Mouse (Mus musculus): ENCODE measurements around the gene Tfrc. TPM values are rescaled to one million over a fixed set of nuclear protein-coding genes. Genes with fewer than 3 reads are reported as not detected.
A peak's percentile ranks its signal among the peaks of the same experiment; 100 is the strongest.

The Tfrc gene
- polyA plus RNA-seq, 1 experiment from 2014 or later = 50.5 TPM

GRCm38 (mm10) chr16:32594701-32595100 is 14.0 kb upstream of the Tfrc start:
- Histone ChIP-seq H3K27me3 (no peaks in the 10 kb centered on the region), H3K27ac (no peak overlapping the region), H3K4me3 (no peak overlapping the region), H3K9me3 (no peaks in the 10 kb centered on the region), H3K4me1 (peaks cover 5% of the 10 kb centered on the region; the same call in 1 of the 2 replicates), H3K36me3 (no peaks in the 10 kb centered on the region), H3K4me2 (no peak overlapping the region), H3K9ac (no peak overlapping the region)
- ATAC-seq (ENCODE audit: borderline replicate concordance, extremely low read depth, low FRiP score, low TSS enrichment) = no peak
- 74% methylated on average over 5 of the region's 5 CpGs for WGBS

GRCm38 (mm10) chr16:32595142-32595855 is 13.4 kb upstream of the Tfrc start:
- WGBS = 74% methylated on average over 10 of the region's 10 CpGs
- H3K9me3 ChIP-seq = no peaks in the 10 kb centered on the region

GRCm38 (mm10) chr16:32597909-32598381 is 10.8 kb upstream of the Tfrc start:
- Histone ChIP-seq H3K4me3 (no peak overlapping the region), H3K9ac (no peak overlapping the region), H3K4me2 (no peak overlapping the region), H3K9me3 (no peaks in the 10 kb centered on the region), H3K27ac (peak overlapping the region; percentile 11; the same call in 1 of the 2 replicates), H3K36me3 (no peaks in the 10 kb centered on the region), H3K4me1 (peaks cover 5% of the 10 kb centered on the region; the same call in 1 of the 2 replicates), H3K27me3 (no peaks in the 10 kb centered on the region)
- ATAC-seq (ENCODE audit: borderline replicate concordance, extremely low read depth, low FRiP score, low TSS enrichment) = peak; percentile 42; the same call in 1 of the 2 replicates
- 14% methylated on average over 4 of the region's 4 CpGs for WGBS

More at GRCm38 (mm10) chr16:32595142-32595855, 13.4 kb upstream of the Tfrc start:
- Histone ChIP-seq H3K27ac (no peak overlapping the region), H3K4me2 (no peak overlapping the region), H3K4me3 (no peak overlapping the region), H3K4me1 (peaks cover 5% of the 10 kb centered on the region; the same call in 1 of the 2 replicates), H3K36me3 (no peaks in the 10 kb centered on the region), H3K9ac (no peak overlapping the region), H3K27me3 (no peaks in the 10 kb centered on the region)
- no peak for ATAC-seq (ENCODE audit: borderline replicate concordance, extremely low read depth, low FRiP score, low TSS enrichment)

- no peak overlapping the region for H3K27ac ChIP-seq
- H3K4me2 ChIP-seq = no peak overlapping the region
- no peak overlapping the region for H3K4me3 ChIP-seq
- H3K4me1 ChIP-seq = peaks cover 5% of the 10 kb centered on the region; the same call in 1 of the 2 replicates
- WGBS = 80% methylated on average over 1 of the region's 1 CpGs
- no peak overlapping the region for H3K9ac ChIP-seq
- H3K9me3 ChIP-seq = no peaks in the 10 kb centered on the region
- H3K27me3 ChIP-seq = no peaks in the 10 kb centered on the region
- ATAC-seq (ENCODE audit: borderline replicate concordance, extremely low read depth, low FRiP score, low TSS enrichment) = no peak
- H3K36me3 ChIP-seq = no peaks in the 10 kb centered on the region
Observed at GRCm38 (mm10) chr16:32599151-32599550, 9.6 kb upstream of the Tfrc start.

GRCm38 (mm10) chr16:32602193-32602685 is 6.5 kb upstream of the Tfrc start:
- no peaks in the 10 kb centered on the region for H3K36me3 ChIP-seq
- no peak overlapping the region for H3K4me3 ChIP-seq
- H3K9ac ChIP-seq = no peak overlapping the region
- peak overlapping the region; percentile 49 for H3K27ac ChIP-seq
- no peak overlapping the region for H3K4me2 ChIP-seq
- peak; percentile 64 for ATAC-seq (ENCODE audit: borderline replicate concordance, extremely low read depth, low FRiP score, low TSS enrichment)
- no peaks in the 10 kb centered on the region for H3K27me3 ChIP-seq
- WGBS = 59% methylated on average over 3 of the region's 3 CpGs
- H3K9me3 ChIP-seq = no peaks in the 10 kb centered on the region
- H3K4me1 ChIP-seq = peaks cover 5% of the 10 kb centered on the region; the same call in 1 of the 2 replicates

- Histone ChIP-seq H3K9ac (no peak overlapping the region), H3K4me1 (peaks cover 10% of the 10 kb centered on the region; the same call in 1 of the 2 replicates), H3K4me2 (peak overlapping the region; percentile 90), H3K4me3 (no peak overlapping the region), H3K27ac (peak overlapping the region; percentile 58), H3K36me3 (no peaks in the 10 kb centered on the region), H3K9me3 (no peaks in the 10 kb centered on the region), H3K27me3 (no peaks in the 10 kb centered on the region)
- WGBS = 53% methylated on average over 7 of the region's 7 CpGs
- no peak for ATAC-seq (ENCODE audit: borderline replicate concordance, extremely low read depth, low FRiP score, low TSS enrichment)
Observed at GRCm38 (mm10) chr16:32607562-32608343, 967 bp upstream of the Tfrc start.

GRCm38 (mm10) chr16:32608344-32608711 is 392 bp upstream of the Tfrc start:
- no peaks in the 10 kb centered on the region for H3K27me3 ChIP-seq
- no peaks in the 10 kb centered on the region for H3K36me3 ChIP-seq
- no peaks in the 10 kb centered on the region for H3K9me3 ChIP-seq
- H3K4me1 ChIP-seq = peaks cover 10% of the 10 kb centered on the region; the same call in 1 of the 2 replicates
- WGBS = 5% methylated on average over 8 of the region's 8 CpGs
- peak overlapping the region; percentile 90 for H3K4me2 ChIP-seq
- peak overlapping the region; percentile 27; the same call in 1 of the 2 replicates for H3K9ac ChIP-seq
- peak overlapping the region; percentile 58 for H3K27ac ChIP-seq
- no peak for ATAC-seq (ENCODE audit: borderline replicate concordance, extremely low read depth, low FRiP score, low TSS enrichment)
- H3K4me3 ChIP-seq = peak overlapping the region; percentile 69

GRCm38 (mm10) chr16:32609401-32609779 is 670 bp downstream of the Tfrc start:
- WGBS = under 1% methylated on average over 14 of the region's 14 CpGs
- H3K36me3 ChIP-seq = peaks cover under 1% of the 10 kb centered on the region; the same call in 1 of the 2 replicates
- no peak for ATAC-seq (ENCODE audit: borderline replicate concordance, extremely low read depth, low FRiP score, low TSS enrichment)
- H3K27me3 ChIP-seq = no peaks in the 10 kb centered on the region
- peak overlapping the region; percentile 82 for H3K27ac ChIP-seq
- peak overlapping the region; percentile 90 for H3K4me2 ChIP-seq
- peak overlapping the region; percentile 69 for H3K4me3 ChIP-seq
- H3K4me1 ChIP-seq = peaks cover 10% of the 10 kb centered on the region; the same call in 1 of the 2 replicates
- peak overlapping the region; percentile 59 for H3K9ac ChIP-seq
- H3K9me3 ChIP-seq = no peaks in the 10 kb centered on the region

- peak overlapping the region; percentile 59; the same call in 1 of the 2 replicates for H3K9ac ChIP-seq
- ATAC-seq (ENCODE audit: borderline replicate concordance, extremely low read depth, low FRiP score, low TSS enrichment) = no peak
- no peak overlapping the region for H3K27ac ChIP-seq
- H3K4me2 ChIP-seq = peak overlapping the region; percentile 90
- H3K27me3 ChIP-seq = no peaks in the 10 kb centered on the region
- H3K4me1 ChIP-seq = peaks cover 10% of the 10 kb centered on the region; the same call in 1 of the 2 replicates
- no peaks in the 10 kb centered on the region for H3K9me3 ChIP-seq
- peak overlapping the region; percentile 69 for H3K4me3 ChIP-seq
- WGBS = 51% methylated on average over 5 of the region's 5 CpGs
- H3K36me3 ChIP-seq = peaks cover 9% of the 10 kb centered on the region
Observed at GRCm38 (mm10) chr16:32610460-32611255, 1.9 kb downstream of the Tfrc start.

- Histone ChIP-seq H3K4me1 (peaks cover 10% of the 10 kb centered on the region; the same call in 1 of the 2 replicates), H3K9ac (no peak overlapping the region), H3K4me2 (no peak overlapping the region), H3K27me3 (no peaks in the 10 kb centered on the region), H3K4me3 (no peak overlapping the region), H3K9me3 (no peaks in the 10 kb centered on the region), H3K27ac (no peak overlapping the region), H3K36me3 (peaks cover 19% of the 10 kb centered on the region)
- no peak for ATAC-seq (ENCODE audit: borderline replicate concordance, extremely low read depth, low FRiP score, low TSS enrichment)
- WGBS = 74% methylated on average over 1 of the region's 1 CpGs
Observed at GRCm38 (mm10) chr16:32612052-32612451, 3.3 kb downstream of the Tfrc start.

GRCm38 (mm10) chr16:32613269-32613834 is 4.6 kb downstream of the Tfrc start:
- H3K36me3 ChIP-seq = peaks cover 25% of the 10 kb centered on the region
- H3K4me2 ChIP-seq = no peak overlapping the region
- H3K4me3 ChIP-seq = no peak overlapping the region
- no peak for ATAC-seq (ENCODE audit: borderline replicate concordance, extremely low read depth, low FRiP score, low TSS enrichment)
- peaks cover 4% of the 10 kb centered on the region; the same call in 1 of the 2 replicates for H3K4me1 ChIP-seq
- H3K27ac ChIP-seq = no peak overlapping the region
- H3K9ac ChIP-seq = no peak overlapping the region
- H3K9me3 ChIP-seq = no peaks in the 10 kb centered on the region
- no peaks in the 10 kb centered on the region for H3K27me3 ChIP-seq
- 65% methylated on average over 3 of the region's 3 CpGs for WGBS

Data from lung, embryonic 15.5 days (tissue).